Mouse (Mus musculus): ENCODE results near the gene Nr2c2ap. TPM values are rescaled to one million over a fixed set of nuclear protein-coding genes. Genes with fewer than 3 reads are reported as not detected.
A peak's percentile ranks its signal among the peaks of the same experiment; 100 is the strongest.

Nr2c2ap gene
- polyA plus RNA-seq, 1 experiment, result 29.5 TPM

- Histone ChIP-seq H3K27ac (ENCODE audit: control insufficient read depth, insufficient read depth, low read depth, low read length, poor library complexity) (peak overlapping the region; percentile 89), H3K4me1 (ENCODE audit: control insufficient read depth, insufficient read depth, low read length) (peaks cover 2% of the 10 kb centered on the region; the same call in 1 of the 2 replicates), H3K4me3 (replicated peaks; ENCODE audit: control insufficient read depth, low read depth, low read length) (peak overlapping the region; percentile 88)
- no peak for TF ChIP-seq POLR2A (IDR thresholded peaks at IDR 0.05; ENCODE audit: borderline replicate concordance, control insufficient read depth, low read depth, low read length)
- TF ChIP-seq CTCF (IDR thresholded peaks at IDR 0.05; ENCODE audit: control insufficient read depth, insufficient read depth, low read length), result no peak
- 2% methylated on average over 9 of the region's 9 CpGs for WGBS
Measured at GRCm38 (mm10) chr8:70139981-70140380, 8.8 kb downstream of the Nr2c2ap start.

DNA sequence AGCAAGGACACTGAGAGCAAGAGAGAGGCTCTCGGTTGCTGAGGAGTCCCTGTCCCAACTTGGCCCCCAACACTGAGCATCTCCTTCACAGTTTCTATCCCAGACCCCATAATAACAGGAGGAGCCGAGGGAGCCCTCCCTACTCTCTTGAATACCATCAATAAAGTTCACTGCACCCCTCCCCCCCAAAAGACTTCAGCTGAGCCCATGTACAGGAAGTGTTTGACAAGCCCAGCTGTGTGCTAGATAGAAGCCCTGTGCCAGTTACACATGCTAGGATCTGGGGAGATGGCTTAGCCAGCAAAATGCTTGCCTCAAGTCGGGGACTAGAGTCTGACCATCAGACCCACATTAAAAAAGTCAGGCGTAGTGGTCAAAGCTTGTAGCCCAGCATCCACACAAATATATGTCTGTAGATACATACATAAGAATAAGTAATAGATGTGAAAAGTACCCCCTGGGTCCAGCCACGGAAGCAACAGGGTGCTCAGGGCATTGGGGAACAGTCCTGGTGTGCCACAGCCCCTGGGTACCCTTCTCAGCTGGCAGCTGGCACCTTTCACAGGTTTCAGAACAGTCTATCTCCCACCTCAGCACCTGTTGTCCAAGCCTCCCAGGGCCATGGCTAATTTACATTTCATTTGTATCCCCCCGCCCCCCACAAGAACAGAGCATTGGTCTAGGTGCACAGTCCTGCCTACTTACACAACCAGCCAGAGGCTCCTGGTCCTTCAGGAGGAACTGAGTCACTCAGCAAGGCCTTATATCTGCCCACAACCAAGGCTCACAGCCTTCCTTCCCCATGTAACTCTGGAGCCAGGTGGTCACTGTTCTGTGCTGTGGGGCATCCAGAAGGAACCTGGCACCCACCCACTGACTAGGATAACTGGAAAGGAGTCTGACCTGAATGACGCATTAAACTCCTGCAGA is 16.8 kb downstream of the Nr2c2ap start:
- TF ChIP-seq CTCF (IDR thresholded peaks at IDR 0.05; ENCODE audit: control insufficient read depth, insufficient read depth, low read length), result no peak
- no peak for TF ChIP-seq POLR2A (IDR thresholded peaks at IDR 0.05; ENCODE audit: borderline replicate concordance, control insufficient read depth, low read depth, low read length)
- no peak overlapping the region for H3K4me3 ChIP-seq (replicated peaks; ENCODE audit: control insufficient read depth, low read depth, low read length)
- 46% methylated on average over 7 of the region's 7 CpGs for WGBS
- no peak overlapping the region for H3K27ac ChIP-seq (ENCODE audit: control insufficient read depth, insufficient read depth, low read depth, low read length, poor library complexity)
- peaks cover 2% of the 10 kb centered on the region for H3K4me1 ChIP-seq (ENCODE audit: control insufficient read depth, insufficient read depth, low read length)

DNA sequence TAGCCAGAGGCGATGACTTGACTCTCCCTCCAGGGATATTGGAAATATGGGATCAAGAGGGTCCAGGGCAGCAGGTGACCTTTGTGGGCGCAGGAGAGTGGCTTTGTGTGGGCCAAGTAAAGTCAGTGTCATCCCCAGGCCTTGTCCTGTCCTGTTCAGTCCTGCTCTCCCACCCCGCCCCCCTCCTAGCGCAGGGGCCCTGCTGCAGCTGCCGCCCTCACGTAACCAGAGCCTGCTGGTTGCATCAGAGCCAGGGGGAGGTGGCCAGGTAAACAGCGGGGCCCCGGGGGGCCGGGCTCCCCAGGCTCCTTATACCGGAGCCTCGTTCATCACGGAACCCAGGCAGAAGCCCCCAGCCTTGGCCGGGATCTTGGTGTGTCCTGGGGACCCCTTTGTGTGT is 19.0 kb downstream of the Nr2c2ap start:
- WGBS, result 57% methylated on average over 13 of the region's 13 CpGs
- Histone ChIP-seq H3K4me3 (replicated peaks; ENCODE audit: control insufficient read depth, low read depth, low read length) (no peak overlapping the region), H3K4me1 (ENCODE audit: control insufficient read depth, insufficient read depth, low read length) (peaks cover 2% of the 10 kb centered on the region), H3K27ac (ENCODE audit: control insufficient read depth, insufficient read depth, low read depth, low read length, poor library complexity) (no peak overlapping the region)
- no peak for TF ChIP-seq POLR2A (IDR thresholded peaks at IDR 0.05; ENCODE audit: borderline replicate concordance, control insufficient read depth, low read depth, low read length)
- TF ChIP-seq CTCF (IDR thresholded peaks at IDR 0.05; ENCODE audit: control insufficient read depth, insufficient read depth, low read length), result no peak

DNA sequence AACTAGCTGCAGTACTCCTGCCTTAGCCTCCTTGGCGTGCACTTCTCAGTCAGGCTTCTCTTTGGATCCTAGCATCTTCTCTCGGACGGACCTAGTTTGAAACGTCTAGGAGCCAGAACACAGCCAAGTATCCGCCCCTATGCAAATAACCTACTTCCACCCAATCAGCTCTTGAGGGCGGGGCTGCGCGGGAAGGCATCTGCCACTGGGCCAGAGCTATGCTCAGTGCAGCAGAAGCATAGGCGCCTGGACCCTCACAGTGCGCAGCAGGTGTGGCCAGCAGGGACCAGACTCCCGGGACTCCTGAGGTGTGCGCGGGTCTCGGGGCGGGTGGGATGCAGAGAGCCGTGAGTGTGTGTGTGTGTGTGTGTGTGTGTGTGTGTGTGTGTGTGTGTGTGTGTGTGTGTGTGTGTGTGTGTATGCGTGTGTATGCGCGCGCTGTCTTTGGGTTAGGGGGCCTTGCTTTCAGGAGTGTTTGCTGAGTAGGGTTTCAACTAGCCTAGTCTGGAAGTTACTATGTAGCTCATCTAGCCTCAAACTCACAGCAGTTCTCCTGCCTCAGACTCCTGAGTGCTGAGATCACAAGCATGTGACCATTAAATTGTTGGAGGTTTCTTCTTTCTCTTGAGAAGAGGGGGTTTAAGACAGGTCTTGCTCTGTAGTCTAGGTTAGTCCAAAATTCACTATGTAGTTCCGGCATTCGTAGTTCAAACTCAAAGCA is 21.6 kb downstream of the Nr2c2ap start:
- H3K27ac ChIP-seq (ENCODE audit: control insufficient read depth, insufficient read depth, low read depth, low read length, poor library complexity), result no peak overlapping the region
- TF ChIP-seq POLR2A (IDR thresholded peaks at IDR 0.05; ENCODE audit: borderline replicate concordance, control insufficient read depth, low read depth, low read length) (peak; percentile 31; the same call in 1 of the 2 replicates), CTCF (IDR thresholded peaks at IDR 0.05; ENCODE audit: control insufficient read depth, insufficient read depth, low read length) (no peak)
- WGBS, result 18% methylated on average over 22 of the region's 22 CpGs
- H3K4me3 ChIP-seq (replicated peaks; ENCODE audit: control insufficient read depth, low read depth, low read length), result peak overlapping the region; percentile 8
- peaks cover 4% of the 10 kb centered on the region for H3K4me1 ChIP-seq (ENCODE audit: control insufficient read depth, insufficient read depth, low read length)

DNA sequence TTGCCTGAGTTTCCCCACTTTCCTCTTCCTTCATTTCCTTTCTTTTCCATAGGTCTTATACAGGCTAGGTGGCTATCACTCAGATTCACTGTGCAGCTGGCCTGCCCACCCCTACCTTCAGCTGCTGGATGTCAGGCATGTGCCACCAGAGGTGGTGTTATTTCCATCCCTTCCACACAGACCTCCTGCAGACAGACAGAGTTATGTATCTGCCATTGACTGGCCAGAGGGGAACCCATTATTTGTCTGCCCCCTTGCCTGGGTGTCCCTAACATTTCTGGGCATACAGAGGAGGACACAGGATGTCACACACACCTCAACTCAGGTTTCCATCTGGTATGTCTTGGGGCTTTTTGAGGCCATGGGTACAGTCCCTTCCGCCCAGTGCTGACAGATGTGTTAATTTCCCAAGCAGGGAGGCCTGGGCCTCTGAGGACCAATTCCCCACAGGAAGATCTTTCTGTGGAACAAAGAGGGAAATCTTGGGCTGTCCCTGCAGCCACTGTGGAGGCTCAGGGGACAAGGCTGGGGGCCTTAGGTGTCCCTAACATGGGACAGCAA is 26.2 kb downstream of the Nr2c2ap start:
- WGBS, result 86% methylated on average over 1 of the region's 1 CpGs
- no peak overlapping the region for H3K27ac ChIP-seq (ENCODE audit: control insufficient read depth, insufficient read depth, low read depth, low read length, poor library complexity)
- peaks cover 3% of the 10 kb centered on the region for H3K4me1 ChIP-seq (ENCODE audit: control insufficient read depth, insufficient read depth, low read length)
- H3K4me3 ChIP-seq (replicated peaks; ENCODE audit: control insufficient read depth, low read depth, low read length), result no peak overlapping the region
- no peak for TF ChIP-seq CTCF (IDR thresholded peaks at IDR 0.05; ENCODE audit: control insufficient read depth, insufficient read depth, low read length)
- no peak for TF ChIP-seq POLR2A (IDR thresholded peaks at IDR 0.05; ENCODE audit: borderline replicate concordance, control insufficient read depth, low read depth, low read length)

DNA sequence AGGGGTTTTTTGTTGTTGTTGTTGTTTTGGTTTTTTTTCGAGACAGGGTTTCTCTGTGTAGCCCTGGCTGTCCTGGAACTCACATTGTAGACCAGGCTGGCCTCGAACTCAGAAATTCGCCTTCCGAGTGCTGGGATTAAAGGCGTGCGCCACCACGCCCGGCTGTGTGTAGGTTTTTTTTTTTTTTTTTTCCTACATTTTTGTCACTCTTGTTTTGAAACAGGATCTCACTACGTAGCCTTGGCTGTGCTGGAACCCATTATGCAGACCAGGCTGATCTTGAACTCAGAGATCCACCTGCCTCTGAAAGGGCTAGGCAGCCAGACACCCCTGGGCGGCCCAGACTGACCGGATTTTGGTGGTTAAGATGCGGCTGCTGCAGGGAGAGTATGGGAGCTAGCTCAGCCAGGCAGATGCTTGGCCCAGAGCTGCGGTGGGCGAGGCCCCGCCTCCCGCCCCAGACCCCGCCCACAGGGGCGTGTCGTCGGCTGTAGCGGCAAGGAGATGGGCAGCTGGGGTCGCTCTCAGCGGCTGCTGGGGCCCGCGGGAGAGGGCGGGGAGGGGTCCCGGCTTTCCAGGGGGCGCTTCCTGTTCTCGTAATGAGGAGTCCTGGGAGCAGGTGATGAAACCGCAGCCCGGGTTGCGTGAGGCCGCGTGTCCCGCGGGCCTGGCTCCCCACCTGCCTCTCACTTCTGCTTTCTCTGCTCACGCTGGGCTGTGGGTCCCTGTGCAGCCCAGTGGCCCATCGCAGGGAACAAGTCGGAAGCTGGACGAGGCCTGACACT is 27.1 kb downstream of the Nr2c2ap start:
- Histone ChIP-seq H3K4me1 (ENCODE audit: control insufficient read depth, insufficient read depth, low read length) (peaks cover 2% of the 10 kb centered on the region), H3K4me3 (replicated peaks; ENCODE audit: control insufficient read depth, low read depth, low read length) (peak overlapping the region; percentile 21), H3K27ac (ENCODE audit: control insufficient read depth, insufficient read depth, low read depth, low read length, poor library complexity) (peak overlapping the region; percentile 27)
- TF ChIP-seq POLR2A (IDR thresholded peaks at IDR 0.05; ENCODE audit: borderline replicate concordance, control insufficient read depth, low read depth, low read length) (no peak), CTCF (IDR thresholded peaks at IDR 0.05; ENCODE audit: control insufficient read depth, insufficient read depth, low read length) (no peak)
- 4% methylated on average over 40 of the region's 40 CpGs for WGBS

DNA sequence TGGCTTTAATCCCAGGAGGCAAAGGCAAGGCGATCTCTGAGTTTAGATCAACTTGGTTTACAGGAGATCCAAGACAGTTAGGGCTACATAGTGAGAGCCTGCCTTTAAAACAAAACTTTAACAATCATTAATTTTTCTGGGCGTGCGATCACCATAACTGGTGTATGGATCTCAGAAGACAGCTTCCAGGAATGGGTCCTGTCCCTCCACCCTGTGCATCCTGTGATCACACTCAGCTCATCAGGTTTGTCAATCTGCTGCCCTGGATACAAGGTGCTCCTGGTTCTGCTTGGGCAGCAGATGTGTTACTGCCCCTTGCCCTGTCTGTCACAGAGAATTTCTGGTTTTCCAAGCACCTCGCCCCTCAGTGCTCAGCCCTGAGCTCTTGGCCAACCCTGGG is 28.1 kb downstream of the Nr2c2ap start:
- no peak overlapping the region for H3K27ac ChIP-seq (ENCODE audit: control insufficient read depth, insufficient read depth, low read depth, low read length, poor library complexity)
- WGBS, result 77% methylated on average over 4 of the region's 4 CpGs
- no peak overlapping the region for H3K4me3 ChIP-seq (replicated peaks; ENCODE audit: control insufficient read depth, low read depth, low read length)
- peaks cover 2% of the 10 kb centered on the region for H3K4me1 ChIP-seq (ENCODE audit: control insufficient read depth, insufficient read depth, low read length)
- TF ChIP-seq POLR2A (IDR thresholded peaks at IDR 0.05; ENCODE audit: borderline replicate concordance, control insufficient read depth, low read depth, low read length), result no peak
- no peak for TF ChIP-seq CTCF (IDR thresholded peaks at IDR 0.05; ENCODE audit: control insufficient read depth, insufficient read depth, low read length)

Data from bone marrow, adult 2 months (tissue).